In the genomic region with DNA sequence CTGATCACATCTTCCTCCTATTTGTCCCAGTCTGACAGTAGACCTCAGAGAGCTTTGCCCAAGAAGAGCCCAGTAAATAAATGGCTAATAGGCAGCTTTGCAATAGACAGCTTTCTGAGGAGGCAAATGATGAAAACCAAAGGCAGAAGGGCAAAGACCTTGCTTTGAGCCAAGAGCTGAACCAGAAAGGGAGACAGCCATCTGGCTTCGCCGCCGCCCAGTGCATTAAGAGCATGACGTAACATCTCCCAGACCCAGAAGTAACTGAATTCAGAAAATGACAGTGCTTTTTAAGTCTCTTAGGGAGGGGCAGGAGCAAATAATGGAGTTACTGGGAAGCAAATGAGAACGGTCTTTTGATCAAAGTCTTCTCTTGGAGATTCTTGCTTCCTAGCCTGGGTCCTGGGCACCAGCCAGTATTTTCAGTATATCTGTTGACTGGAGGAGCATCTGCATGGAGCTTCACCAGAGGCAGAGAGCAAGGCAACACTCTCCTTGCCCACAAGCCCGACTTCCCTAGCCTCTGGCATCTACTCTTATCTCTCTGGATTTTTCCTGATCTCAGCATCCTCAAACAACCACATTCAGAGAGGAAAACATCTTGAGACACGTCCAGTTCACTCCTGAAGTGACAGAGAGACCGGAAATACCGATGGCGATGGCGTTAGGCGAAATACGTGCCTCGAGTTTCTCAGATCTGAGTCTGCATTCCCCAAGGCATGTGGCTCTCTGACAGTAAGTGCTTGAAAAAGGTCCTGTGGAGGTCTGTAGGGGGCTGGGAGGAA, we compare ENCODE assay signal across 23 mouse cellular contexts.
DNase-seq lines count a peak whose midpoint lies in the region; ATAC-seq lines count a peak whose summit lies in the region.
"Had no signal": no experiment of that assay in that cellular context is flagged by ENCODE, and none has a peak within 500 bp of the region (broad histone marks: within the 10 kb centered on the region; RNA-seq: fewer than 3 reads in every experiment).

No protein-coding gene starts in this region.

- no peaks in the 10 kb centered on the region for H3K4me1 ChIP-seq in intestine, embryonic 14.5 days (replicated peaks; ENCODE audit: control insufficient read depth, insufficient read depth, low read length)
- no peaks in the 10 kb centered on the region for H3K4me1 ChIP-seq in intestine, embryonic 16.5 days (ENCODE audit: control insufficient read depth, insufficient read depth, low read length)
- no peaks in the 10 kb centered on the region for H3K4me1 ChIP-seq in midbrain, embryonic 16.5 days (ENCODE audit: control insufficient read depth, insufficient read depth, low read length)
- H3K4me1 ChIP-seq: forebrain, embryonic 13.5 days had no signal

- H3K9ac ChIP-seq in intestine, embryonic 14.5 days (ENCODE audit: low read length), result no peak overlapping the region
- H3K9ac ChIP-seq in intestine, embryonic 16.5 days (ENCODE audit: low read depth, low read length), result no peak overlapping the region
- H3K9ac ChIP-seq in midbrain, embryonic 16.5 days (ENCODE audit: low read depth, low read length), result no peak overlapping the region
- H3K9ac ChIP-seq: forebrain, embryonic 13.5 days; heart, embryonic 15.5 days; hindbrain, embryonic 14.5 days; liver, postnatal 0 days had no signal

- no peaks in the 10 kb centered on the region for H3K36me3 ChIP-seq in intestine, embryonic 14.5 days (ENCODE audit: control insufficient read depth, insufficient read depth, low read length)
- no peaks in the 10 kb centered on the region for H3K36me3 ChIP-seq in intestine, embryonic 16.5 days (ENCODE audit: control insufficient read depth, insufficient read depth, low read length)
- H3K36me3 ChIP-seq in midbrain, embryonic 16.5 days (ENCODE audit: control insufficient read depth, insufficient read depth, low read length), result no peaks in the 10 kb centered on the region
- H3K36me3 ChIP-seq: G1E; heart, embryonic 15.5 days; limb, embryonic 10.5 days had no signal

- DNase-seq in cerebellum, adult 9-10 months, result peak; percentile 19
- DNase-seq in cerebellum, adult 9-11 months, result no peak
- DNase-seq in intestine, embryonic 14.5 days (ENCODE audit: low spot score), result peak; percentile 48
- peak; percentile 55 for DNase-seq in brain, adult 2 months (ENCODE audit: low read depth, low spot score)
- DNase-seq in cerebellum, postnatal 36 days, result peak; percentile 24 to 37
- DNase-seq: adrenal gland, postnatal 10 days; B cell, adult 2 months; heart, postnatal 36 days; kidney, adult 8-10 months; kidney, postnatal 10 days; liver, postnatal 0 days had no signal

- no peak for ATAC-seq in intestine, embryonic 14.5 days (replicated peaks; ENCODE audit: low FRiP score, low TSS enrichment, low read depth)
- no peak for ATAC-seq in intestine, embryonic 16.5 days
- ATAC-seq in midbrain, embryonic 16.5 days, result no peak
- ATAC-seq: forebrain, embryonic 13.5 days; inflammation-experienced regulatory T-cells, adult 6 months; lung, postnatal 0 days had no signal

- H3K4me2 ChIP-seq in intestine, embryonic 14.5 days (ENCODE audit: low read length), result no peak overlapping the region
- H3K4me2 ChIP-seq in intestine, embryonic 16.5 days (ENCODE audit: low read depth, low read length), result no peak overlapping the region
- H3K4me2 ChIP-seq in midbrain, embryonic 16.5 days (ENCODE audit: low read length), result no peak overlapping the region
- H3K4me2 ChIP-seq: forebrain, embryonic 13.5 days; heart, embryonic 15.5 days; hindbrain, embryonic 14.5 days had no signal

- 81% methylated on average over 14 of the region's 14 CpGs for WGBS in intestine, embryonic 14.5 days
- WGBS in intestine, embryonic 16.5 days, result 82% methylated on average over 14 of the region's 14 CpGs
- WGBS in midbrain, embryonic 16.5 days, result 89% methylated on average over 14 of the region's 14 CpGs

- H3K4me3 ChIP-seq in intestine, embryonic 14.5 days (ENCODE audit: low read depth, low read length), result no peak overlapping the region
- no peak overlapping the region for H3K4me3 ChIP-seq in intestine, embryonic 16.5 days (ENCODE audit: low read length)
- H3K4me3 ChIP-seq in midbrain, embryonic 16.5 days (ENCODE audit: low read depth, low read length), result no peak overlapping the region
- H3K4me3 ChIP-seq: forebrain, embryonic 13.5 days; heart, embryonic 15.5 days; left cerebral cortex, adult 2 months; limb, embryonic 10.5 days had no signal

- no peaks in the 10 kb centered on the region for H3K27me3 ChIP-seq in intestine, embryonic 14.5 days (replicated peaks; ENCODE audit: control insufficient read depth, insufficient read depth, low read length)
- H3K27me3 ChIP-seq in intestine, embryonic 16.5 days (replicated peaks; ENCODE audit: control insufficient read depth, insufficient read depth, low read length), result no peaks in the 10 kb centered on the region
- H3K27me3 ChIP-seq in midbrain, embryonic 16.5 days (ENCODE audit: control insufficient read depth, insufficient read depth, low read depth, low read length), result no peaks in the 10 kb centered on the region
- H3K27me3 ChIP-seq: CH12.LX; forebrain, embryonic 13.5 days; heart, embryonic 15.5 days had no signal

- no peak overlapping the region for H3K27ac ChIP-seq in intestine, embryonic 14.5 days (ENCODE audit: low read depth)
- H3K27ac ChIP-seq in intestine, embryonic 16.5 days (ENCODE audit: low read length), result no peak overlapping the region
- no peak overlapping the region for H3K27ac ChIP-seq in midbrain, embryonic 16.5 days (ENCODE audit: low read length)
- H3K27ac ChIP-seq: forebrain, embryonic 13.5 days; heart, embryonic 15.5 days; hindbrain, embryonic 14.5 days; left cerebral cortex, adult 2 months; limb, embryonic 10.5 days; macrophage had no signal

- no peaks in the 10 kb centered on the region for H3K9me3 ChIP-seq in intestine, embryonic 14.5 days (ENCODE audit: control insufficient read depth, low read length)
- H3K9me3 ChIP-seq in intestine, embryonic 16.5 days (ENCODE audit: control insufficient read depth, low read length), result no peaks in the 10 kb centered on the region
- no peaks in the 10 kb centered on the region for H3K9me3 ChIP-seq in midbrain, embryonic 16.5 days (replicated peaks; ENCODE audit: control insufficient read depth, low read length, poor library complexity, severe bottlenecking)
- H3K9me3 ChIP-seq: forebrain, embryonic 13.5 days; G1E; heart, embryonic 15.5 days; limb, embryonic 10.5 days had no signal
